Mouse (Mus musculus) cerebellum, adult 11-12 months (tissue): ENCODE measurements around the gene Chst11.

Experiments used
- DNase-seq: peaks from one replicate; pipeline ENCODE4 v3.0.0; 2022

The Chst11 gene

GRCm38 (mm10) chr10:83220217-83220616 is 234.9 kb downstream of the Chst11 start:
- DNase-seq, result no peak

GRCm38 (mm10) chr10:83220847-83221246 is 235.5 kb downstream of the Chst11 start:
- DNase-seq, result no peak

- DNase-seq, result no peak
These were observed 239.7 kb downstream of the Chst11 start for GRCm38 (mm10) chr10:83224999-83225398.

DNA sequence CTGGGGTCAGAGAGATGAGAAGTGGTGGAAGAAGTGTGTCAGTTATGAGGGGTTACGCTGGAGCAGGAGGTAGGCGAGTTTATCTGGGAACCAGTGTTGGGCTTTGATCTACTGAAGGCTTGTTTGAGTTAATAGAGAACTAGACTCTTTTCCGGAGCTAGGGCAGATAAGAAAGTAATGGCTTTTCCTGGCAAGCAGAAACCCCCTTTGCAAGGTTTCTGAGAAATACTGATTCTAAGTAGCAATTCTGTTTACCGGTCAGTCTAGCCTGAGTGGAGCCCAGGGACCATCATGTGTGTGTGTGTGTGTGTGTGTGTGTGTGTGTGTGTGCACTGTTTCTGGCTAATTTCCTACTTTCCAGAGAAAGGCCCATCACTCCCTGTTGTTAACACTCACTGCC is 243.3 kb downstream of the Chst11 start:
- no peak for DNase-seq

DNA sequence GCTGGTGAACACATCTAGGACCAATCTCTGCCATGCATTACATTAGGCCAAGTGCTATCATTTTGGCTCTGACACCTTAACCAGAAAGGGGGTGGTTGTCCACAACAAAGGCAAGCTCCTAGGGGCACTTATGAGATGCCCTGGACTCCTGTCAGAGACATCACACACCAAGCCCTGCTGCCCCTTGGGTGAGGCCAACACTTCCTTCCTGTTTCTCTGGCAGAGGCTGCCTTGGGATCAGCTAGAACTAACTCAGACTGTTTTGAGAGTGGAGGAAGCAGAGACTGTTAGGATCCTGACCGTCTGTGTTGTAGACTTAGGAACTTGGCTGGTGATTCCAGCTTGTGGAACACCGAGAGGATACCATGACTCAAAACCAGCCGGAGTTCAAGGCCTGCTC is 248.7 kb downstream of the Chst11 start:
- no peak for DNase-seq

- no peak for DNase-seq
These were observed 249.1 kb downstream of the Chst11 start for GRCm38 (mm10) chr10:83234391-83234790.

DNA sequence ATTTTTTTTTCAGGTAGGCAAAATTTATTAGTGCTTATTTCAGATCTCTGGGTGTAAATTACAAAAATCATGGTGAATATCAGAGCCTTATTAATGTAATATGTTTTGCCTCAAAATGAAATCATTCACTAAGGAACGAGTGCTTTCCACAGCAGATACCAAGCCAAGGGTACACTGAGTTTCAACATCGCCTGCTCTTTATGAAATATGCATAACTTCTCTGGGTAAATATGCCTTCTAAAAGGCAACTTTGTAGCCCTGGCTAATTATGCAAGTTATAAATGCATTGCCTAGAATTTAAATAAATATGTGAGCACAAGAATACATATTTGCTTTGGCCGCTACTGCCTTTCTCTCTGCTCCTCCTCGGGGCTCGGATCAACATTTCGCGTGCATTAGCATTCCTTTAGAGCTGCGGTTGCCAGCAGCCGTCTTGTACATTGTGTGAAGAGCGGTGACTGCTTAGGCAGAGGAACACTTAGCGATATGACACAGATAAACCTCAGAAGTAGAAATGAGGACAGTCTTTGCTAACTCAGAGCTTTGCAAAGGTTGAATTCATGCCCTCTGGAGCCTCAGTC is 256.9 kb downstream of the Chst11 start:
- DNase-seq, result no peak

DNA sequence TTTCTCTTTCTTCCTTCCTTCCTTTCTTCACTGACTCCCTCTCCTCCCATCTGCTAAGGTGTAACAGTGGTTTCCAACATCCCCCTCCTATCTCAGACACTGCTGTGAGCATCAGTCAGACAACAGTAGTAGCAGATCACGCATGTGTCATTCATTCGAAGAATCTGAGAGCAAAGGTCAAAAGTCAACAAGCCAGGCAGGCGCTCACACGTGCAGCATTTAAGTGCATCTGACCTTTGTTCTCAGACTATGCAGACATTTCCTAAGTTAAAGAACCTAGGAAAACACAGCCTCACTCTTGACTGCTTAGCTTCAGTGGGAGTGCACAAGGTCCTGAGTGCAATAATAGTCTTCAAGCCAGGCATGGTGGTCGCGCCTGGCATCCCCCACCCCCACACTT is 258.8 kb downstream of the Chst11 start:
- DNase-seq, result no peak
